Mouse (Mus musculus) embryonic stem cell, embryonic (primary cell): ENCODE data around the gene Dnajc17.

Experiments used
- CTCF ChIA-PET, 4 experiments: fragments of 300-600 bp in 2 of 4; fragments of 350-600 bp in 2 of 4; sonication (Branson Sonifier 250); formaldehyde crosslinking; loops; one replicate each; lab custom pipeline; 2022; ENCODE audit warnings: inconsistent platforms in 2 of 4; lab: Charles Lee
- POLR2A ChIA-PET, 4 experiments: fragments of 300-600 bp in 2 of 4; fragments of 350-600 bp in 2 of 4; sonication (Branson Sonifier 250); formaldehyde crosslinking; loops; one replicate each; lab custom pipeline; 2022; ENCODE audit warnings: antibody characterized with exemption in 4 of 4, inconsistent platforms in 1 of 4; lab: Charles Lee

Dnajc17 gene

DNA sequence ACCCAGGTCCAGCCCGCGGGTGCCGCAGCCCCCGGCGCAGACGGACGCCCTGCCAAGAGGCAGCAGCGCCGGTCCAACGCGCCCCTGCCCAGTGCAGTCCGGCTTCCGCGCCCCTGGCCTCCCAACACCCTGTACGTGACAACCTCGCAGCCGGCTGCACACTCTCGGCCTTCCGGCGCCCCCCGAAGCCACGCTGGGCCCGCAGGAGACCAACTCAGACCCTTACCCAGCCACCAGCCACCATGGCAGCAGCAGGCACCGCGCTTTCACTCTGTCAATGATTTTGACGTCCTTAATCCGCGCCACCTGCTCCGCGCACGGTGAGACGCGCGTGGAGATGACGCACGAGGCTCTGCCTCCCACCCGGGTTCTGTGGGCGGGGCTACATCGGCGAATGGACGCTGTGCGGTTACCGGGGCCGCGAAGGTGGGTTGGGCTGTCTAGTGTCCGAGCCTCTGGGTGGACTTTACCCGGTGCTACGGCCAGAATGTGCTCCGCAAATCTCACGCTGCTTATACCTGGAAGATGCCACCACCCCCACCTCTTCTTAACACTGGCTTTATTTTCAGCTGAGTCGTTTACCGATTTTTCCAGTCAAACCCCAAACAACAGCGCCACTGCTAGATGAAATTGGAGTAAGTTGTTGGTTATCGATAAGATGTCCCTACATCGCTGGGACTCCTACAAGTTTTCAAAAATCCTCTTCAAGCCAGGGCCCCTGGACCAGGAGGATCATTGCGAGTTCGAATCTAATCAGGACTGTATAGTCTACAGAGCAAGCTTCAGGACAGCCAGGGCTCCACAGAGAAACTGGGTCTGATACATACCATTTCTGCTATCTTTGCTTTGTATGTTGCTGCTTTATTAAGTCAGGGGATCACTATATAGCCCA is 51.7 kb downstream of the Dnajc17 start, which contains the start of gene Rmdn3:
Gene Rmdn3, minus strand, starts transcription at position 354 of the 892 bp plus-strand sequence.
- ChIA-PET CTCF (interaction anchor here in 2 of 4 experiments (0.7 to 1.0 kb wide), 3 partner anchors 9 to 726 kb away, joined by 3 to 4 read pairs (median 3); no protein-coding TSS in a partner anchor), POLR2A (interaction anchor here in 3 of 4 experiments (0.7 to 2.3 kb wide), 9 partner anchors 8 to 265 kb away, joined by 3 to 17 read pairs (median 4); partner anchors contain the start of gene Spint1 (in 1 of the 3))

DNA sequence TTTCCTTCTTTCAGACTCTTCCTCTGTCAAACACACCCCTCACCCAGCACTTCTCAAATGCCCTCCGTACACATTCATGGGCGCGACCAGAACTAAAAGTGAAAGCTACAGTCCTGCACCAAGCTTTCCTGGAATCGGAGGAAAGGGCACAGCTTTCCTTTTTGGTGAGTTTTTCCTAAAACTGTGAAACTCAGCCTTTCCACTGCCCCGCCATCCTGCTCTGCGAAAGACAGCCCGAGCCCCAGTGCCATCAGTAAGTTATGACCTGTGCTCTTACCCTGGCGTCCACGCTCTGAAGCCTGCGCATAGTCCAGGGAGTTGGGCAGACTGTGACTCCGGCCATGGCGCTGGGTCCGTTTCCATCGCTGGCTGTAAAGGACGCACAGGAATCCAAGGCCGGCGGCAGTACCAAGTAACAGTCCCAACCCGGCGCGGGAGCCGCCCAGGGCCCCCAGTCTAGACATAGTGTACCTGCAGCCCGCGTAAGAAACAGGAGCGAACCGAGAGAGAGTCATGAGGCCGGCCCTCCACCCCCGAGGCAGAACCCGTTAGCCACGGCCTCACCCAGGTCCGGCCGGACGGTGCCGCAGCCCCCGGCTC is 52.4 kb downstream of the Dnajc17 start:
- CTCF ChIA-PET, result no interaction called here
- POLR2A ChIA-PET, result interaction anchor here in 1 of 4 experiments (1.0 to 2.3 kb wide), 3 partner anchors 10 to 81 kb away, joined by 3 to 17 read pairs (median 3); partner anchors contain the start of gene Spint1

DNA sequence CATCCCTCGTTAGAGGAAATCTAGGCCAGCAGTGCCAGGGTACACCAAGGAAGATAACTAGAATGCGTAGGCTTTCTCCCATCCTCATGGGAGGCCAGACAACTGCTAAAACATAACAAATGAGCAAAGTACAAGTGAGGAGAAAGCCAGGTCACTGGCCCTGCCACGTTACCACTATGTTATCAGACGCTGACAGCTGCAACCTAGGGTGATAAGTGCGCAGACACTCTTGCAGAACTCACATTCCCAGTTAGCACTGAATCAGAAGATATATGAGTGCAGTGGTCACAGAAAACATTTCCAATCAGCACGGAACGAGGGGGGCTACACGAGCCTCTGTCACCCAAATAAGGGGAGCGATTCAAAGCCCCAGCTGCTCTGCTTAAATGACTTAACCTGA is 53.2 kb downstream of the Dnajc17 start:
- ChIA-PET POLR2A (interaction anchor here in 1 of 4 experiments (1.0 to 2.3 kb wide), 4 partner anchors 9 to 81 kb away, joined by 3 to 17 read pairs (median 4); partner anchors contain the start of gene Spint1), CTCF (no interaction called here)

DNA sequence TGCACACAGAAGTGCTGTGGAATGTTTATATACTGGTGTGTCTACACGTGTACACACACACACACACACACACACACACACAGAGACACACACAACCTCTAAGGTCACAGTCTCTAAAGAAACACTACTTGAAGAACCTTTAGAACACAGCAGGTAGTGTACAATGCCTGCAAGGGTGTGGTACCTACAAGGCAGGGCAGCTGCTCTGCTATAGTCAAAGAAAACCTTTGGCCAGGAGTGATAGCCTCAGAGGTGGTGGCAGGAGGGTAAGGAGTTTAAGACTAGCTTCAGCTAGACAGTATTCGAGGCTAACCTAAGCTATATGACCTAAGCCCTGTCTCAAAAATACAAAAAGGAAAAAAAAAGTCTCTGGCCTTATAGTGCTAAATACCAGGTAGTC is 53.9 kb downstream of the Dnajc17 start:
- POLR2A ChIA-PET, result interaction anchor here in 3 of 4 experiments (0.6 to 2.3 kb wide), 6 partner anchors 8 to 910 kb away, joined by 3 to 17 read pairs (median 4); no protein-coding TSS in a partner anchor
- CTCF ChIA-PET, result no interaction called here

DNA sequence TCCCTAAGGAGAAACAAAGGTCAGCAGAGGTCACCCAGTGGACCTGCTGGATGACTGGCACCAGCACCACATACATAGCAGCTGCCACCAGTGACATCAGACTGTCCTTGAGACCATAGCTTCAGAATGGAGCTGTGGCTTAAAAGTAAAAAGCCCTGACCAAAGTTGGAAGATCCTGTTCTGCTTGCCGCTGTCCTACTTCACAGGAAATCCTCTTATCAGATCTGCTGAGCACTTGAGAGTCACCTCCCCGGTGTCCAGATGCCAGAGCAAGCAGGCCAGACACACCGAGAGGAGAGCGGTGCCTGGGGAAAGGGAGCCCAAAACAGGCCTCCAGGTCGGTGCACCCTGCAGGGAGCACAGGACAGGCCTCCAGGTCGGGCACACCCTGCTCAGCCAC is 56.3 kb downstream of the Dnajc17 start:
- ChIA-PET POLR2A (interaction anchor here in 1 of 4 experiments (3.0 kb wide), 1 partner anchor 14 kb away, joined by 7 read pairs; no protein-coding TSS in a partner anchor), CTCF (interaction anchor here in 2 of 4 experiments (0.7 to 1.8 kb wide), 2 partner anchors 37 to 44 kb away, joined by 3 to 5 read pairs; no protein-coding TSS in a partner anchor)

DNA sequence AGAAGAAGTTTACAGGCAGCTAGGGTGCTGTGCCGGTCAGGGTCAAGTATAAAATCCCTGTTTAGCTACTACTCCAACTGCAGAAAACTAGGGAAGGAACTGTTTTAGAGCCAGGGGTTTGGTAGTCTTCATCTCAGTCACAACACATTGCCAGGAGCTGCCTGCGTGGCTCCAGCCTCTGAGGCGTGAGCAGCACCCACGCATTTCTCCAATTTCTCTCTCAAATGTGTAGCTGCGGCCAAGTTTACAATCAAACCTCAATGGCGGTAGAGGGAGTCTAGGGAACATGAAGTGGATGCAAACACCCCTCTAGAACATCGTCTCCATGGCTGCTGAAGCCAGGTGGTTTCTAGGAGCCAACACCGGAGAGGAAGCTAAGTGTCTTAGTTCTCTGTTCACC is 60.8 kb downstream of the Dnajc17 start:
- POLR2A ChIA-PET, result interaction anchor here in 3 of 4 experiments (0.6 to 3.6 kb wide), 19 partner anchors 8 to 288 kb away, joined by 3 to 17 read pairs (median 3); partner anchors contain the start of gene Rmdn3 (in 1 of the 3)
- CTCF ChIA-PET, result interaction anchor here (0.8 to 4.7 kb wide), 5 partner anchors 10 to 42 kb away, joined by 3 to 21 read pairs (median 4); no protein-coding TSS in a partner anchor

DNA sequence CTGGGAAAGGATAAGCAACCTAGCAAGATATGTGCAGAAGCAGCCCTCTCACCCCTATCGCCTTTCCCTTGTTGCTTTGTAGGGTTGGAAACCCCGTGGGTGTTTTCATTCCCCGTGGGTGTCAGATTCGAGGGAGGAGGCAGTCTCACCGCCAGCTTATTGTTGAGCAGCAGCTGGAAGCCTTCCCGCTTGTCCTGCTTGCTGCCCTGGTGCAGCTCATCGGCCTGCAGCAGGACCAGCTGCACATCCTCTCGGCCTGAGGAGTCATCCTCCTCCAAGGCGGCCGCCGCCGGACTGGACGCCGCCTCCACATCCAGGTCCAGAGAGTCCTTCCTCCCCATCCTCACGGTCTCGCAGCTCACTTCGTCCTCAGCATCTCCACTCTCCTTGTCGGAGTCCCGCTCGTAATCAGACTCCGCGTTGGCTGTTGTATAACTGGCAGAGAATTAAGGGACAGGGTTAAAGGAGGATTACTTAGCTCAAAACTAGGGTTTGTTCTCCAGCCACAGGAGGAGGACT is 61.4 kb downstream of the Dnajc17 start:
- POLR2A ChIA-PET, result interaction anchor here (0.6 to 3.6 kb wide), 22 partner anchors 8 to 507 kb away, joined by 3 to 17 read pairs (median 4); partner anchors contain the start of genes Rmdn3 (in 1 of the 4) and Spint1 (in 1 of the 4)

DNA sequence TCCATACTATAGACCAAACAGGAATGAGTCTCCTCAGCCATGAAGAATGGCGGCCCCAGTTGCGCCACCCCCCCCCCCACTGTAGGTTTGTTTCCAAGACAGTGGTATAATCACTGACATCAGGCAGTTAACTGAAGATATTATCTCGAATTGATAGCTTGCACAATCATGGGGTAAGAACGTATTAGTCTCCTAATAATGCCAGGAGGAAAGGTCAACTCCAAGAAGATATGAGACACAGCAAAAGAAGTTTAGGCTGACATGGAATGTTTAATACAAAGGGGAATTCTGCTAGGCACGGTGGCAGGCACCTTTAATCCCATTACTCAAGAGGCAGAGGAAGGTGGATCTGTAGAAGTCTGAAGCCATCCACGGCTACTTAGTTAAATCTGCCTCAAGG is 62.2 kb downstream of the Dnajc17 start:
- POLR2A ChIA-PET, result interaction anchor here in 3 of 4 experiments (0.6 to 3.6 kb wide), 12 partner anchors 8 to 448 kb away, joined by 3 to 17 read pairs (median 4); partner anchors contain the start of gene Spint1 (in 1 of the 3)
- CTCF ChIA-PET, result interaction anchor here in 3 of 4 experiments (0.6 to 4.7 kb wide), 6 partner anchors 13 to 105 kb away, joined by 3 to 21 read pairs (median 4); no protein-coding TSS in a partner anchor

More for the DNA sequence above, 61.4 kb downstream of the Dnajc17 start:
- CTCF ChIA-PET, result interaction anchor here (0.6 to 4.7 kb wide), 6 partner anchors 9 to 42 kb away, joined by 3 to 21 read pairs (median 4); no protein-coding TSS in a partner anchor

DNA sequence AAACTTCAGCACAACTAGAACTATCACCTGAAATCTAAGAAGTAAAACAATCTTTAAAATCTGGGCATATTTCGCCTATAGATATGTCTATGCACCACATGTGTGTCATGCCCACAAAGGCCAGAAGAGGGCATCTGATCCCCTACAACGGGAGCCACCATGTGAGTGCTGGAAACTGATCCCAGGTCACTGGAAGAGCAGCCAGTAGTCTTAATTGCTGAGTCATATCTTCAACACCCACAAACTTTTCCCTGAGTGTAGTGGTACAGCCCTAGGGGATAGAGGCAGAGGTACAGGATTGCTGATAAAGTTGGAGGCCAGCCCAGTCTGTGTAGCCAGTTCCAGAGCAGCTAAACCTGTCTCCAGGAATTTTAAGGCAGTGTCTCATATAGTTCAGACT is 63.4 kb downstream of the Dnajc17 start:
- ChIA-PET CTCF (interaction anchor here (0.6 to 4.7 kb wide), 7 partner anchors 39 to 823 kb away, joined by 3 to 21 read pairs (median 3); no protein-coding TSS in a partner anchor), POLR2A (interaction anchor here in 1 of 4 experiments (0.6 to 3.6 kb wide), 10 partner anchors 8 to 159 kb away, joined by 3 to 17 read pairs (median 4); partner anchors contain the start of gene Vps18)

DNA sequence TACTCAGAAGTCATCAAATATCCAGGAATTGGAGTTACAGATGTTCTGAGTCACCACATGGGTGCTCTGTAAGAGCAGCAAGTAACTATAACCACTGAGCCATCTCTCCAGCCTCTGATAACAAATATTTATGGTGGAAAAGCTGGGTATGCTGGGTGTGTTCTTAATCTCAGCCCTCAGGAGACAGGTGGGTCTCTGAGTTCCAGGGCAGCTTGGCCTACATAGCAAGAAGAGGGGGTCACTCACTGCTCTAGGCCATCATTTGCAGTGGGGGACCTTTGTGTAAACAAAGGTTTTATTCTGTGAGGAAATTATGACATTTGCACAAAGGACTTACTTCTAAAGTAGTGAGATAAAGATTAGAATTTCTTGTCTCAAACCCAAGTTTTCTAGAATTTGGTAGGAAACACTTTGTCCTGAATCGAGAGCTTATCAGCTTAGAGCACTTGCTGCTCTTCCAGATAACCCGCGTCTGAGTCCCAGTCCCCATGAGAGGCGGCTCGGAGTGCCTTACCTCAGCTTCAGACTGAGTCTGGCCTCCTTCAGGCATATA is 72.2 kb downstream of the Dnajc17 start:
- ChIA-PET POLR2A (interaction anchor here in 2 of 4 experiments (0.6 to 3.5 kb wide), 9 partner anchors 8 to 113 kb away, joined by 3 to 22 read pairs (median 3); partner anchors contain the start of gene Gchfr (in 1 of the 2)), CTCF (interaction anchor here in 1 of 4 experiments (1.2 kb wide), 1 partner anchor 36 kb away, joined by 3 read pairs; no protein-coding TSS in a partner anchor)
